Mouse (Mus musculus) lung, postnatal 0 days (tissue): Measurements from ENCODE around the gene Dusp10. TPM values are rescaled to one million over a fixed set of nuclear protein-coding genes. Genes with fewer than 3 reads are reported as not detected.
A peak's percentile ranks its signal among the peaks of the same experiment; 100 is the strongest.

Experiments
- ATAC-seq: fragments of 200-750 bp; cut with Nextera tagmentation; 2 replicates; pipeline ENCODE4 v1.8.0; 2017; ENCODE audit warnings: moderate library complexity
- DNase-seq: peaks from one replicate; pipeline ENCODE4 v3.0.0-alpha.2; 2016; ENCODE audit warnings: low spot score
- H3K27ac ChIP-seq: fragments of 300-500 bp; sonication (generic); 2 replicates; pipeline ENCODE4 v1.5.1; 2014; ENCODE audit warnings: antibody characterized with exemption, mild to moderate bottlenecking, low read length, mixed read lengths
- H3K27me3 ChIP-seq: fragments of 300-500 bp; sonication (generic); replicated peaks from 2 replicates; pipeline ENCODE4 v1.6.1; 2014; ENCODE audit warnings: low read length, mixed read lengths; ENCODE audit not compliant: insufficient read depth
- H3K36me3 ChIP-seq: fragments of 300-500 bp; sonication (generic); 2 replicates; pipeline ENCODE4 v1.6.1; 2014; ENCODE audit warnings: low read length, mixed read lengths; ENCODE audit not compliant: insufficient read depth
- H3K4me1 ChIP-seq: fragments of 300-500 bp; sonication (generic); 2 replicates; pipeline ENCODE4 v1.6.1; 2014; ENCODE audit warnings: antibody characterized with exemption, low read depth, low read length, mixed read lengths; ENCODE audit not compliant: insufficient read depth
- H3K4me2 ChIP-seq: fragments of 300-500 bp; sonication (generic); replicated peaks from 2 replicates; pipeline ENCODE4 v1.6.1; 2014; ENCODE audit warnings: low read depth, mild to moderate bottlenecking, low read length, moderate library complexity, mixed read lengths
- H3K4me3 ChIP-seq: fragments of 300-500 bp; sonication (generic); 2 replicates; pipeline ENCODE4 v1.5.1; 2014; ENCODE audit warnings: low read depth, low read length
- H3K9ac ChIP-seq: fragments of 300-500 bp; sonication (generic); replicated peaks from 2 replicates; pipeline ENCODE4 v1.6.1; 2014; ENCODE audit warnings: low read depth, mild to moderate bottlenecking
- H3K9me3 ChIP-seq: fragments of 300-500 bp; sonication (generic); 2 replicates; pipeline ENCODE4 v1.6.1; 2016; ENCODE audit warnings: low read length, mixed read lengths
- CTCF ChIP-seq: IDR thresholded peaks from 2 replicates; pipeline ENCODE4 v1.5.1; 2016; ENCODE audit warnings: antibody characterized with exemption, mild to moderate bottlenecking
- EP300 ChIP-seq: IDR thresholded peaks from 2 replicates; pipeline ENCODE4 v1.6.1; 2016; ENCODE audit warnings: antibody characterized with exemption, mild to moderate bottlenecking, control low read depth
- WGBS: fragments of 180-500 bp; shearing (Covaris S2); extraction: QIAGEN DNeasy Blood & Tissue Kit; methylation state at CpG from one replicate; pipeline ENCODE4 v1.1.7; 2014; 5-methylcytosine and 5-hydroxymethylcytosine counted together
- polyA plus RNA-seq: library from polyadenylated mRNA; unstranded; fragments of >200 nt; fragmentation: Nextera tagmentation; extraction: Ambion mirVana; gene quantifications from 2 replicates; pipeline ENCODE4 v1.2.1, GENCODE M21; 2015

Dusp10 gene
- polyA plus RNA-seq, 1 experiment from 2014 or later: 6.7 TPM

- no peak overlapping the region for H3K4me3 ChIP-seq
- TF ChIP-seq EP300 (no peak), CTCF (no peak)
- H3K9me3 ChIP-seq: no peaks in the 10 kb centered on the region
- 39% methylated on average over 5 of the region's 5 CpGs for WGBS
- H3K36me3 ChIP-seq: no peaks in the 10 kb centered on the region
- no peak overlapping the region for H3K27ac ChIP-seq
- H3K9ac ChIP-seq: no peak overlapping the region
- DNase-seq: peak; percentile 35
- no peaks in the 10 kb centered on the region for H3K27me3 ChIP-seq
- H3K4me1 ChIP-seq: no peaks in the 10 kb centered on the region
- ATAC-seq: peak; percentile 65
- H3K4me2 ChIP-seq: no peak overlapping the region
Measured at GRCm38 (mm10) chr1:184100414-184100813, 87.3 kb downstream of the Dusp10 start.

- Histone ChIP-seq H3K4me2 (no peak overlapping the region), H3K36me3 (no peaks in the 10 kb centered on the region), H3K27me3 (no peaks in the 10 kb centered on the region), H3K9me3 (no peaks in the 10 kb centered on the region), H3K4me3 (no peak overlapping the region), H3K4me1 (no peaks in the 10 kb centered on the region), H3K27ac (no peak overlapping the region), H3K9ac (no peak overlapping the region)
- TF ChIP-seq EP300 (no peak), CTCF (no peak)
- DNase-seq (no peak), ATAC-seq (no peak)
- 78% methylated on average over 9 of the region's 9 CpGs for whole genome bisulfite sequencing
Measured at GRCm38 (mm10) chr1:184100927-184101749, 88.0 kb downstream of the Dusp10 start.

- Histone ChIP-seq H3K4me3 (no peak overlapping the region), H3K9me3 (no peaks in the 10 kb centered on the region), H3K27ac (no peak overlapping the region), H3K9ac (no peak overlapping the region), H3K4me2 (no peak overlapping the region), H3K27me3 (no peaks in the 10 kb centered on the region), H3K36me3 (no peaks in the 10 kb centered on the region), H3K4me1 (no peaks in the 10 kb centered on the region)
- DNase-seq (no peak), ATAC-seq (no peak)
- TF ChIP-seq CTCF (no peak), EP300 (no peak)
- 82% methylated on average over 4 of the region's 4 CpGs for WGBS
Measured at GRCm38 (mm10) chr1:184101750-184102046, 88.6 kb downstream of the Dusp10 start.

- no peak for ATAC-seq
- DNase-seq: no peak
- Histone ChIP-seq H3K27ac (no peak overlapping the region), H3K27me3 (no peaks in the 10 kb centered on the region), H3K9ac (no peak overlapping the region), H3K9me3 (no peaks in the 10 kb centered on the region), H3K36me3 (no peaks in the 10 kb centered on the region), H3K4me2 (no peak overlapping the region), H3K4me3 (no peak overlapping the region), H3K4me1 (no peaks in the 10 kb centered on the region)
- 64% methylated on average over 2 of the region's 2 CpGs for WGBS
- no peak for TF ChIP-seq EP300
- TF ChIP-seq CTCF: no peak
Measured at GRCm38 (mm10) chr1:184106832-184107231, 93.7 kb downstream of the Dusp10 start.

- Histone ChIP-seq H3K4me2 (no peak overlapping the region), H3K27me3 (no peaks in the 10 kb centered on the region), H3K9ac (no peak overlapping the region), H3K4me1 (no peaks in the 10 kb centered on the region), H3K4me3 (no peak overlapping the region), H3K36me3 (no peaks in the 10 kb centered on the region), H3K9me3 (no peaks in the 10 kb centered on the region), H3K27ac (no peak overlapping the region)
- 59% methylated on average over 4 of the region's 4 CpGs for WGBS
- TF ChIP-seq CTCF (no peak), EP300 (no peak)
- ATAC-seq: no peak
- no peak for DNase-seq
Measured at GRCm38 (mm10) chr1:184107448-184107847, 94.3 kb downstream of the Dusp10 start.

- H3K4me2 ChIP-seq: no peak overlapping the region
- H3K27ac ChIP-seq: no peak overlapping the region
- DNase-seq (no peak), ATAC-seq (no peak)
- no peak overlapping the region for H3K9ac ChIP-seq
- H3K36me3 ChIP-seq: no peaks in the 10 kb centered on the region
- H3K4me3 ChIP-seq: no peak overlapping the region
- no peaks in the 10 kb centered on the region for H3K27me3 ChIP-seq
- no peak for TF ChIP-seq CTCF
- 42% methylated on average over 1 of the region's 1 CpGs for WGBS
- no peaks in the 10 kb centered on the region for H3K9me3 ChIP-seq
- no peaks in the 10 kb centered on the region for H3K4me1 ChIP-seq
Measured at GRCm38 (mm10) chr1:184108254-184108653, 95.2 kb downstream of the Dusp10 start.
